Mouse (Mus musculus): ENCODE data around the gene Ccl7.

The Ccl7 gene

GRCm38 (mm10) chr11:82062226-82062625, 16.7 kb downstream of the Ccl7 start:
- Histone ChIP-seq H3K27me3 (ENCODE audit: control insufficient read depth, insufficient read depth, low read length, poor library complexity, severe bottlenecking) (no peaks in the 10 kb centered on the region), H3K36me3 (ENCODE audit: control insufficient read depth, insufficient read depth, low read length, poor library complexity, severe bottlenecking) (no peaks in the 10 kb centered on the region)
- no peak for DNase-seq (ENCODE audit: low read depth, low spot score)

DNA sequence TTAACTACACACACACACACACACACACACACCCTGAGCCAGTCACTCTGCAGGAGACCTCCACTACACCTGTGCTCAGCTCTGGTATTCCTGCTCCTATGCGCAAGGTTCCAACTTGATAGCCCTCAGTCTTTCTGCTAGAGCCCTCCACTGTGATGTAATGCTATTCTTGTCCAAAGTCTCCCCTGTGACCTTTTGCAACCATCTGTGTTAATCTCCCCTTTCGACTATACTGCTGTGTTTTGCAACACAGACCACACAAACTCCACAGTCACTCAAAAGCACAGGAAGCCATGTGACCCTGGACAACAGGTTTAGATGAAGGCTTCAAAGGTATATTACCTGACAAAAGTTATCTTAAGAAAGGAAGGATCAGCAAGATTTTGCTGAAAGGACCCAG, 17.9 kb downstream of the Ccl7 start:
- Histone ChIP-seq H3K27me3 (ENCODE audit: control insufficient read depth, insufficient read depth, low read length, poor library complexity, severe bottlenecking) (no peaks in the 10 kb centered on the region), H3K36me3 (ENCODE audit: control insufficient read depth, insufficient read depth, low read length, poor library complexity, severe bottlenecking) (no peaks in the 10 kb centered on the region)
- no peak for DNase-seq (ENCODE audit: low read depth, low spot score)

GRCm38 (mm10) chr11:82066953-82067571, 21.6 kb downstream of the Ccl7 start:
- H3K27me3 ChIP-seq (ENCODE audit: control insufficient read depth, insufficient read depth, low read length, poor library complexity, severe bottlenecking), result no peaks in the 10 kb centered on the region
- no peak for DNase-seq (ENCODE audit: low read depth, low spot score)
- no peaks in the 10 kb centered on the region for H3K36me3 ChIP-seq (ENCODE audit: control insufficient read depth, insufficient read depth, low read length, poor library complexity, severe bottlenecking)

GRCm38 (mm10) chr11:82071076-82071475, 25.6 kb downstream of the Ccl7 start:
- no peaks in the 10 kb centered on the region for H3K36me3 ChIP-seq (ENCODE audit: control insufficient read depth, insufficient read depth, low read length, poor library complexity, severe bottlenecking)
- DNase-seq (ENCODE audit: low read depth, low spot score), result no peak
- no peaks in the 10 kb centered on the region for H3K27me3 ChIP-seq (ENCODE audit: control insufficient read depth, insufficient read depth, low read length, poor library complexity, severe bottlenecking)

- no peaks in the 10 kb centered on the region for H3K27me3 ChIP-seq (ENCODE audit: control insufficient read depth, insufficient read depth, low read length, poor library complexity, severe bottlenecking)
- DNase-seq (ENCODE audit: low read depth, low spot score), result no peak
- no peaks in the 10 kb centered on the region for H3K36me3 ChIP-seq (ENCODE audit: control insufficient read depth, insufficient read depth, low read length, poor library complexity, severe bottlenecking)
These were observed 26.9 kb downstream of the Ccl7 start for GRCm38 (mm10) chr11:82072374-82072773.

GRCm38 (mm10) chr11:82072984-82073383, 27.5 kb downstream of the Ccl7 start:
- Histone ChIP-seq H3K36me3 (ENCODE audit: control insufficient read depth, insufficient read depth, low read length, poor library complexity, severe bottlenecking) (no peaks in the 10 kb centered on the region), H3K27me3 (ENCODE audit: control insufficient read depth, insufficient read depth, low read length, poor library complexity, severe bottlenecking) (no peaks in the 10 kb centered on the region)
- DNase-seq (ENCODE audit: low read depth, low spot score), result no peak

DNA sequence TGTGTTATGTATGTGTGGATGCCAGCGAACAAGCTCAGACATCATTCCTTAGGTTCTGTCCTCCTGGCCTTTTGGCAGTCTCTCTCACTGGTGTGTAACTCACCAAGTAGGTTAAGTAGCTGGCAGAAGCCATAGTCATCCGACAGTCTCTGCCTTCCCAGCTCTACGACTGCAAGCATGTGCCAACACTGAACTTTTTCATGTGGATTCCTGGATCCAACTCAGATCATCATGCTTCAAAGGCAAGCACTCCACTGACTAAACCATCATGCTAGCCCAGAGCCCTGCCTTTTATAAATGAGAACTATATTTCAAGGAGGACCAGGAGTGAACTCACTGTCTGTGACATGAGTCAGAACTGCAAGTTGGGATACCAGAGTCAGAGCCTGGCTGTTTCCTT, 28.2 kb downstream of the Ccl7 start:
- DNase-seq (ENCODE audit: low read depth, low spot score), result no peak
- Histone ChIP-seq H3K36me3 (ENCODE audit: control insufficient read depth, insufficient read depth, low read length, poor library complexity, severe bottlenecking) (no peaks in the 10 kb centered on the region), H3K27me3 (ENCODE audit: control insufficient read depth, insufficient read depth, low read length, poor library complexity, severe bottlenecking) (no peaks in the 10 kb centered on the region)

- H3K27me3 ChIP-seq (ENCODE audit: control insufficient read depth, insufficient read depth, low read length, poor library complexity, severe bottlenecking), result no peaks in the 10 kb centered on the region
- no peak for DNase-seq (ENCODE audit: low read depth, low spot score)
- H3K36me3 ChIP-seq (ENCODE audit: control insufficient read depth, insufficient read depth, low read length, poor library complexity, severe bottlenecking), result no peaks in the 10 kb centered on the region
These were observed 31.5 kb downstream of the Ccl7 start for GRCm38 (mm10) chr11:82077031-82077430.

DNA sequence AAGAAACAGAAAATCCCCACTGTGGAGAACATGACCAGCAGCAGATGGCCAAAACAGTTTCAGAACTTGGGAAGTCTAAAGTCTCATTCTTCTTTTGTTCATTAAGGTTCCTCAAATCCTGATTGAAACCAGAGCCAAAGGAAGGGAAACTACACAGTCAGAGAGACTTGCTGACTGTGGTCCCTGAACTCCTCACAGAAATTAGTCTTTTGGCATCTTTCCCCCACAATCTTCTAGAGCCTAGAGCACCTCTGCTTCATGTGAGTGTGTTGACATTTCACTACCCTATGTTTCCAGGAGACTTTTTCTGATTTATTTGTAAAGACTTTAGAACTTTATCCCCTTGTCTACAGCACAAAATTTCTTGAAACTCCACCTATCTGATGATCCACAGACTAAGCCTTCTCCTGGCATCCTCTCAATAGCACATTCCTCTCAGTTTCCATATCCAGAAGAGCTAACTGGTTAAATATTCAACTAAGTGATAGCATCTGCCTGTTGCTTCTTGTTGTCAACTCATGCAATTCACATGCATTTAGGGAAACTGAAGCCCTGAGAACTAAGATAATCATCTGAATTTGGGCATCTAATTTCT, 32.7 kb downstream of the Ccl7 start:
- DNase-seq (ENCODE audit: low read depth, low spot score), result no peak
- Histone ChIP-seq H3K36me3 (ENCODE audit: control insufficient read depth, insufficient read depth, low read length, poor library complexity, severe bottlenecking) (no peaks in the 10 kb centered on the region), H3K27me3 (ENCODE audit: control insufficient read depth, insufficient read depth, low read length, poor library complexity, severe bottlenecking) (no peaks in the 10 kb centered on the region)

GRCm38 (mm10) chr11:82080865-82081264, 35.4 kb downstream of the Ccl7 start:
- H3K36me3 ChIP-seq (ENCODE audit: control insufficient read depth, insufficient read depth, low read length, poor library complexity, severe bottlenecking), result no peaks in the 10 kb centered on the region

GRCm38 (mm10) chr11:82084360-82084759, 38.8 kb downstream of the Ccl7 start:
- no peaks in the 10 kb centered on the region for H3K27me3 ChIP-seq (ENCODE audit: control insufficient read depth, insufficient read depth, low read length, poor library complexity, severe bottlenecking)
- DNase-seq (ENCODE audit: low read depth, low spot score), result no peak
- no peaks in the 10 kb centered on the region for H3K36me3 ChIP-seq (ENCODE audit: control insufficient read depth, insufficient read depth, low read length, poor library complexity, severe bottlenecking)

More at GRCm38 (mm10) chr11:82080865-82081264, 35.4 kb downstream of the Ccl7 start:
- DNase-seq (ENCODE audit: low read depth, low spot score), result no peak
- no peaks in the 10 kb centered on the region for H3K27me3 ChIP-seq (ENCODE audit: control insufficient read depth, insufficient read depth, low read length, poor library complexity, severe bottlenecking)
